Mouse (Mus musculus) embryo, embryonic 11.5 days (tissue): ENCODE data around the gene Hacd3.

ENCODE experiments used
- DNase-seq: peaks from one replicate; pipeline ENCODE4 v3.0.0-alpha.2; 2012; ENCODE audit warnings: low read depth, low spot score

The Hacd3 gene

DNA sequence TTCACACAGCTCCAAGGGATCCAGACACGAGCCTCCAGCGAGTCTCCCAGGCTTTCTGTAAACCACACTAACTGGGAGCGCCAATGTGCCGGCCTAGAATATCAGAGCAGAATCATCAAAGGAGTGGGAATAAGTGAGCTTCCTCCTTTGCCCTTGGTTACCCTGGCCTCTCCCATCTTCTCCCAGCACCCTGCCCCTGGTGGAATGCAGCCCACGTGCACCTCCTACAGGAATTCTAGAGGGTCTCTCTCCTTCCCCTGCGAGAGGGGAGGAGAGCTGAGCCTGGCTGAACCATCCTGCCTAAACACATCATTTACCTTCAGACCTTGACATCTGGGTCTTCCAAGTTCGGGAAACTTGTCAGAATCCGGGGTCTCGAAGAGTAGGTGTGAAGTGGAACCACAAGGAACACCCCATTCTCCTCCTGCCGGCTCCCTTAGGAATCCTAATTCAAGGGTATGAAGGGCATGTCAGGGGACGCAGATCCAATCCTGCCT is 70.3 kb downstream of the Hacd3 start, which contains the start of gene Slc24a1:
Gene Slc24a1 (minus strand): TSS at position 447 of the 497 bp plus-strand sequence.
- DNase-seq: no peak

DNA sequence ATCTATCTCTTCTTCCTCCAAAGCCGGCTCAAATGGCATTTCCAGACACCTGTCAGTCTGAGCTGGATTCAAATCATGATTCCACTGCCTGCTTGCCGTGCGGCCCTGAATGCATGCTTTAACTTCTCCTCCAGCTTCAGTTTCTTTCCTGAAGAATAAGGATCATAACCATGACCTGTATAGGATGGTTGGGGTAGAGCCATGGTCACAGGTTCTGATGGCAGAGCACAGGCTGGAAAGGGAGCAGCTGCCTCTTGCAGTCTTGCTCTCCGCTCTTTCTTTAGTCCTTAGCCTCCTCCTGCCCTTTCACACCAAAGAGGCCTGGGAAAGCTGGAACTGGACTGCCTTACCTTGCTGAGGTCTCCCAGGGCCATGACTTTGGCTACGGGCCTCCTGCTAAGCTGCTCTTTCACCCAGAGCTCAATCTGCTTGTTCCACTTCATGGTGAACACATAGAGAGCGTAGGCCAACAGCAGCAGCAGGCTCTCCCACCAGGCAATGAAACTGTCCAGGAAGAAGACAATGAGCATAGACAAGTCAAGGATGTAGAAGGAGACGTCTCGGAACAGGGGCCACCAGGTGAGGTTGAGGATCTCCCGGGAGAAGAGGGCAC is 73.9 kb downstream of the Hacd3 start:
- no peak for DNase-seq

DNA sequence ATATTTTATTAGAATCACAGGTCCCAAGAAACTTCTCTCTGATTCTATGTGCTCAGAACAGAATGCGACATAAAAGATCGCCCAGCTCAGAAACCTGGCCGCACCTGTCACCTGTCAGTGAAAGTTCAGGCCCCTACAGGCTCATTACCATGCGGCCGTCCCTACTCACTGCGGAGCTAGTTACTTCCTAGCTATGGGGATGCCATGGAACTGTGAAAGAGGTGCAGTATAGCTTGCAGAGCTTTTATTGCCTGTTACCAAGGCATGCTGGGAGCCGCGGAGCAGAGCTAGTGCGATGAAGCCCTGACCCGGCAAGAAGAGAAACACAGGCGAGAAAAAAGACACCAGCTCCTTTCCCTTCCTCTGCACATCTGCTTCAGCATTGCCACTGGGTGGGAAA is 77.5 kb downstream of the Hacd3 start:
- DNase-seq: no peak

DNA sequence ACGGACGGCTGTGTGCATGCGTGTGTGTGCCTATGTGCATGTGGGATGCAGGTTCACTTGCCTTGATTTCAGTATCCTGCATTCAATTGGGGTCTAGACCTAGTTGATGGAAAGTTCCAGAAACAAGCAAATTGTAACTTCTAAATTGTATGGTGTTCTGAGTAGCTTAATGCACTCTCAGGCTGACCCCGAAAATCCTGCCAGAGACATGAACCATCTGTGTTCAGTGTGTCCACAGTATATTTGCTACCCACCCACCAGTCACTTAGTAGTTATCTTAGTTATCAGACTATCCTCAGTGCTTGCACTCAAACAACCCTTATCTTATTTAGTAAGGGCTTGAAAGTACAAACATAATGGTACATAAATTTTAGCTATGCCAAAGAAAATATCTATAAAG is 79.8 kb downstream of the Hacd3 start:
- no peak for DNase-seq

DNA sequence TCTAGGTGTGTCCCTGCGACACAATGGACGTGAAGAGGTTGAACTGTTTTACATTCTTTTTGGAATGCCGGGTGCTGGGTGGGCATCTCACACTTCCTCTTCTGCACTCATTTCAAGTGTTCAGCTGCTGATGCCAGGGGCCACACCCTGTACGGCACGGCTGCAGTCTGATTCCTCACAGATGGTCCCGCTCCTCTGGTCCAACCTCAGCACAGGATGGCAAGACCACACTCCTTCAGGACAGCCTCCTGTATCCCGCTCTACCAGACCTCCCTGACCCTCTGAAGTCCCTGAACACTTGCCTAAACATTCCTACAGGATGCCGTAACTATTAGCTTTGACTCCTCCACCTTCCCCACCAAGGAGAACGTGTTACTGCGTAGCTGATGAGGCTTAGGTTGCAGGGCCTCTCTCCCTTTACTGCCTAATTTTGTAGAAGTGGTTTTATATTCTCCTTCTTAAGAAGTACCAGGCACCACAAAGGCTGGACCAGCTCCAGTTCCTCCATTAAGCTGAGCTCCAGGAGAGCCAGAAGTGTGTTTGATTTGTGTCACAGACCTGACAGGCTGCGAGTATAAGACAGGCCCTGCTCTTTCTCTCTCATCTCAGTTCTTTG is 80.7 kb downstream of the Hacd3 start:
- DNase-seq: no peak

DNA sequence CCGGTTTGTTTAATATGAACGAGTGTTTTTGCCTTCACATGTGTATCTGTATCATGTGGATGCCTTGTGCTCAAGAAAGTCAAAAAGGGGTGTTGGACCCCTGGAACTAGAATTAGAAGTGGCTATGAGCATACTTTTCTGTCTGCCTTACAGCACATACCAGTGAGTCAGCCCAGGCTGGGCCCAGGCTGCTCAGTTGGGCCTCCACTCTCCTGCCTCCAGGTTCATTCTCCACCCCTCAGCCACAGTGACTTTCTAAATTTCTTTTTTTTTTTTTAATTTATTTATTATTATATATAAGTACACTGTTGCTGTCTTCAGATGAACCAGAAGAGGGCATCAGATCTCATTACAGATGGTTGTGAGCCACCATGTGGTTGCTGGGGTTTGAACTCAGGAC is 81.7 kb downstream of the Hacd3 start:
- no peak for DNase-seq

DNA sequence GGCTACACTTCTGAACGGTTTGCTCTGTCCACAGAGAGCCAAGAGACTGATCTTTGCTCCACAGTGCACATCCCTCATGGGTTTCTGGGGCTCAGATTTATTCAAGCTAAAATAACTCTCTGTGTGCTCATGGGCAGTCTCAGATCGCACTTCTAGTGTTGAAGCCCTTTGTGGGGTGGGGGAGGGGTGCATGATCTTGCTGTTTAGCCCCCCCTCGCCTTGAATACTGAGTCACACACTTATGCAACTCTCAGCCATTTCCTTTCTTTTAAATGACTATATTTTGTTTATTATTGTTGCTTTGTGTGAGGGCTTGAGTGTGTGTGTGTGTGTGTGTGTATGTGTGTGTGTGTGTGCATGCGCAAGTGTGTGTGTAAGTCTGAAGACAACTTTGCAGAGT is 82.2 kb downstream of the Hacd3 start:
- DNase-seq: no peak

DNA sequence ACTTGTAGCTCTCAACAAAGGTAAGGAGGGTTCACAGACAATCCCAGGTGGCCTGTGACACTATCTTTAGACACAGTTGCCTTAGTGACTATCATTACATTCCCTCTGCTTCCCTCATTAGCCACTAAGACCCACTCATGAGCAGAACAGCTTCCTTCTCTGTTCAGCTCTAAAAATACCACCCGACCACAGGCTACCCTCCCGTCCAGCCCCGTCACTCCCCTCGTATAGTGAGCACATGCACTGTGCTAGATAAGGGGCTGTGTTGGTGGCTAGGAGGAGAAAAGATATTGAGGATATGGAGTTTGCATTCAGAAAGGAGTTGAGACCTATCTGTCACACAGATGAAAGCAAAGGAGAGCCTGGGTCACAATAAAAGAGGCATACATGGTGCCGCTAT is 83.0 kb downstream of the Hacd3 start:
- no peak for DNase-seq

DNA sequence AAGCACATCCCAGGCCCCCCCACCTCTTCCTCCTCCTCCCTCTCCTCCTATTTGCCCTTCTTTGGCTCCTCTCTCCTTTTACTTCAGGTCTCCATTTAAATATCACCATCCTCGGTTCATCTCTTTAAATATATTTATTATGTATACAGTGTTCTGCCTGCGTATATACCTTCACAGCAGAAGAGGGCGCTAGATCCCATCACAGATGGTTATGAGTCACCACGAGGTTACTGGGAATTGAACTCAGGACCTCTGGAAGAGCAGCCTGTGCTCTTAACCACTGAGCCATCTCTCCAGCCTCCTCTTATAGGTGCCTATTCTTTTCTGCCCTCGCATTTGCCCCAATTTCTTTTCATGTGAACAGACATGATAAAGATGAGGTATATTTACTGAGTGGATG is 84.0 kb downstream of the Hacd3 start:
- no peak for DNase-seq
